Mouse (Mus musculus): ENCODE results near the gene Shank1.

GRCm38 (mm10) chr7:44385720-44386119 lies 75.7 kb downstream of the Shank1 start, which contains the start of gene 1700008O03Rik:
- TF ChIP-seq POLR2A (IDR thresholded peaks at IDR 0.05; ENCODE audit: borderline replicate concordance, control insufficient read depth, low read depth, low read length) = no peak
- no peak for TF ChIP-seq CTCF (IDR thresholded peaks at IDR 0.05; ENCODE audit: control insufficient read depth, insufficient read depth, low read length)

Data from bone marrow, adult 2 months (tissue).